Mouse (Mus musculus) heart, embryonic 11.5 days (tissue): Measurements from ENCODE around the gene Mbtps1. TPM values are rescaled to one million over a fixed set of nuclear protein-coding genes. Genes with fewer than 3 reads are reported as not detected.

Experiments used
- polyA plus RNA-seq: library from polyadenylated mRNA; unstranded; fragments of >200 nt; fragmentation: Nextera tagmentation; extraction: Ambion mirVana; gene quantifications from 2 replicates; pipeline ENCODE4 v1.2.1, GENCODE M21; 2014

Gene Mbtps1
- polyA plus RNA-seq, 1 experiment from 2014 or later, result 63.6 TPM

Other genes with a start within 250 kb of the Mbtps1 start
- 276 and 298 TPM in 2 replicates for gene Hsbp1, start 214.2 kb downstream of the Mbtps1 start, polyA plus RNA-seq
- 14.2 and 19.0 TPM in 2 replicates for gene Mlycd, start 163.9 kb downstream of the Mbtps1 start, polyA plus RNA-seq
- 0.39 and 0.94 TPM in 2 replicates for gene Osgin1, start 124.6 kb downstream of the Mbtps1 start, polyA plus RNA-seq
- gene Necab2, start 112.0 kb downstream of the Mbtps1 start, polyA plus RNA-seq, result 1.4 and 2.0 TPM in 2 replicates
- not detected in 2 replicates for gene Slc38a8, start 57.0 kb downstream of the Mbtps1 start, polyA plus RNA-seq
- 36.3 and 37.3 TPM in 2 replicates for gene Hsdl1, start 16.4 kb upstream of the Mbtps1 start, polyA plus RNA-seq
- gene Dnaaf1, start 16.5 kb upstream of the Mbtps1 start, polyA plus RNA-seq, result 0.26 and 0.38 TPM in 2 replicates
- gene Taf1c, start 46.5 kb upstream of the Mbtps1 start, polyA plus RNA-seq, result 7.1 and 8.0 TPM in 2 replicates
- not detected in 2 replicates for gene Adad2, start 54.0 kb upstream of the Mbtps1 start, polyA plus RNA-seq
- not detected in 2 replicates for gene Kcng4, start 76.9 kb upstream of the Mbtps1 start, polyA plus RNA-seq
- gene Wfdc1, start 107.6 kb upstream of the Mbtps1 start, polyA plus RNA-seq, result 2.1 and 2.3 TPM in 2 replicates
- 0.14 and 0.24 TPM in 2 replicates for gene Atp2c2, start 141.3 kb upstream of the Mbtps1 start, polyA plus RNA-seq
- 10.2 and 12.9 TPM in 2 replicates for gene Tldc1, start 219.7 kb upstream of the Mbtps1 start, polyA plus RNA-seq